Mouse (Mus musculus) midbrain, postnatal 0 days (tissue): Measurements from ENCODE around the gene Kmt5b. TPM values are rescaled to one million over a fixed set of nuclear protein-coding genes. Genes with fewer than 3 reads are reported as not detected.

ENCODE experiments used
- ATAC-seq: fragments of 200-750 bp; cut with Nextera tagmentation; 2 replicates; pipeline ENCODE4 v1.8.0; 2017; ENCODE audit warnings: moderate number of reproducible peaks, mild to moderate bottlenecking, moderate TSS enrichment, moderate library complexity; ENCODE audit not compliant: low FRiP score
- DNase-seq: peaks from one replicate; pipeline ENCODE4 v3.0.0-alpha.2; 2015; ENCODE audit warnings: low spot score
- H3K27ac ChIP-seq: fragments of 300-500 bp; sonication (generic); 2 replicates; pipeline ENCODE4 v1.5.1; 2014; ENCODE audit warnings: low read depth, mild to moderate bottlenecking, low read length, mixed read lengths
- H3K27me3 ChIP-seq: fragments of 300-500 bp; sonication (generic); 2 replicates; pipeline ENCODE4 v1.6.1; 2014; ENCODE audit warnings: low read length, control low read depth, mixed read lengths; ENCODE audit not compliant: insufficient read depth
- H3K36me3 ChIP-seq: fragments of 300-500 bp; sonication (generic); 2 replicates; pipeline ENCODE4 v1.6.1; 2014; ENCODE audit warnings: low read length, control low read depth, mixed read lengths; ENCODE audit not compliant: insufficient read depth
- H3K4me1 ChIP-seq: fragments of 300-500 bp; sonication (generic); 2 replicates; pipeline ENCODE4 v1.6.1; 2014; ENCODE audit warnings: mild to moderate bottlenecking, control low read depth, antibody characterized with exemption, low read length, mixed read lengths; ENCODE audit not compliant: insufficient read depth
- H3K4me2 ChIP-seq: fragments of 300-500 bp; sonication (generic); 2 replicates; pipeline ENCODE4 v1.6.1; 2014; ENCODE audit warnings: low read depth, mild to moderate bottlenecking, low read length, mixed read lengths; ENCODE audit not compliant: poor library complexity, severe bottlenecking
- H3K4me3 ChIP-seq: fragments of 300-500 bp; sonication (generic); 2 replicates; pipeline ENCODE4 v1.5.1; 2014; ENCODE audit warnings: low read depth, mild to moderate bottlenecking, low read length, moderate library complexity
- H3K9ac ChIP-seq: fragments of 300-500 bp; sonication (generic); replicated peaks from 2 replicates; pipeline ENCODE4 v1.6.1; 2014; ENCODE audit warnings: mild to moderate bottlenecking, low read length, moderate library complexity, mixed read lengths; ENCODE audit not compliant: poor library complexity, severe bottlenecking
- H3K9me3 ChIP-seq: fragments of 300-500 bp; sonication (generic); 2 replicates; pipeline ENCODE4 v1.6.1; 2016; ENCODE audit warnings: low read length, control low read depth
- CTCF ChIP-seq: IDR thresholded peaks from 2 replicates; pipeline ENCODE4 v1.5.1; 2016; ENCODE audit warnings: antibody characterized with exemption, mild to moderate bottlenecking
- WGBS: fragments of 180-500 bp; shearing (Covaris S2); extraction: QIAGEN DNeasy Blood & Tissue Kit; methylation state at CpG from one replicate; pipeline ENCODE4 v1.1.7; 2014; 5-methylcytosine and 5-hydroxymethylcytosine counted together
- polyA plus RNA-seq: library from polyadenylated mRNA; unstranded; fragments of >200 nt; fragmentation: Nextera tagmentation; extraction: Ambion mirVana; gene quantifications from 2 replicates; pipeline ENCODE4 v1.2.1, GENCODE M21; 2015
- total RNA-seq: library from RNA; depleted of rRNA; stranded (reverse); fragments of >200 nt; gene quantifications from 2 replicates; pipeline ENCODE4 v1.2.3, GENCODE M21; 2014

Gene Kmt5b
- total and polyA plus RNA-seq, 2 experiments from 2014 or later = 41.4 to 64.0 TPM

- no peak for ATAC-seq
- no peak overlapping the region for H3K4me2 ChIP-seq
- no peak for TF ChIP-seq CTCF
- H3K9ac ChIP-seq = no peak overlapping the region
- 84% methylated on average over 8 of the region's 8 CpGs for WGBS
- no peaks in the 10 kb centered on the region for H3K4me1 ChIP-seq
- peaks cover 5% of the 10 kb centered on the region; the same call in 1 of the 2 replicates for H3K36me3 ChIP-seq
- no peaks in the 10 kb centered on the region for H3K9me3 ChIP-seq
- no peaks in the 10 kb centered on the region for H3K27me3 ChIP-seq
- no peak overlapping the region for H3K4me3 ChIP-seq
- H3K27ac ChIP-seq = no peak overlapping the region
- DNase-seq = no peak
Observed at GRCm38 (mm10) chr19:3778713-3779112, 11.5 kb downstream of the Kmt5b start.

- WGBS = 97% methylated on average over 1 of the region's 1 CpGs
- no peak overlapping the region for H3K9ac ChIP-seq
- peak; percentile 11 for DNase-seq
- no peak overlapping the region for H3K4me2 ChIP-seq
- TF ChIP-seq CTCF = no peak; the same call in 1 of the 2 replicates
- H3K4me1 ChIP-seq = no peaks in the 10 kb centered on the region
- no peak overlapping the region for H3K27ac ChIP-seq
- no peaks in the 10 kb centered on the region for H3K27me3 ChIP-seq
- H3K4me3 ChIP-seq = no peak overlapping the region
- no peak for ATAC-seq
- no peaks in the 10 kb centered on the region for H3K9me3 ChIP-seq
- H3K36me3 ChIP-seq = peaks cover 30% of the 10 kb centered on the region
Observed at GRCm38 (mm10) chr19:3790077-3790476, 22.9 kb downstream of the Kmt5b start.

- Histone ChIP-seq H3K4me3 (no peak overlapping the region), H3K36me3 (peaks cover 65% of the 10 kb centered on the region), H3K4me1 (no peaks in the 10 kb centered on the region), H3K27ac (no peak overlapping the region), H3K9me3 (no peaks in the 10 kb centered on the region), H3K9ac (no peak overlapping the region), H3K27me3 (no peaks in the 10 kb centered on the region), H3K4me2 (no peak overlapping the region)
- no peak for TF ChIP-seq CTCF
- ATAC-seq (no peak), DNase-seq (no peak)
- 91% methylated on average over 7 of the region's 7 CpGs for WGBS
Observed at GRCm38 (mm10) chr19:3805526-3805925, 38.3 kb downstream of the Kmt5b start.

GRCm38 (mm10) chr19:3810536-3811233 lies 43.5 kb downstream of the Kmt5b start:
- Histone ChIP-seq H3K4me3 (no peak overlapping the region), H3K27me3 (no peaks in the 10 kb centered on the region), H3K4me2 (no peak overlapping the region), H3K36me3 (peaks cover 52% of the 10 kb centered on the region), H3K9ac (no peak overlapping the region), H3K9me3 (no peaks in the 10 kb centered on the region), H3K27ac (no peak overlapping the region), H3K4me1 (no peaks in the 10 kb centered on the region)
- ATAC-seq (no peak), DNase-seq (no peak)
- WGBS = 94% methylated on average over 10 of the region's 10 CpGs
- TF ChIP-seq CTCF = no peak

GRCm38 (mm10) chr19:3814461-3814860 lies 47.2 kb downstream of the Kmt5b start:
- Histone ChIP-seq H3K36me3 (peaks cover 38% of the 10 kb centered on the region), H3K9ac (no peak overlapping the region), H3K4me3 (no peak overlapping the region), H3K27me3 (no peaks in the 10 kb centered on the region), H3K4me1 (no peaks in the 10 kb centered on the region), H3K4me2 (no peak overlapping the region), H3K27ac (no peak overlapping the region), H3K9me3 (no peaks in the 10 kb centered on the region)
- DNase-seq (no peak), ATAC-seq (no peak)
- no peak for TF ChIP-seq CTCF
- WGBS = 88% methylated on average over 10 of the region's 10 CpGs

GRCm38 (mm10) chr19:3815824-3816223 lies 48.6 kb downstream of the Kmt5b start:
- WGBS = 85% methylated on average over 12 of the region's 12 CpGs
- H3K4me1 ChIP-seq = no peaks in the 10 kb centered on the region
- no peak overlapping the region for H3K4me3 ChIP-seq
- no peaks in the 10 kb centered on the region for H3K9me3 ChIP-seq
- no peak overlapping the region for H3K9ac ChIP-seq
- peaks cover 26% of the 10 kb centered on the region for H3K36me3 ChIP-seq
- TF ChIP-seq CTCF = no peak
- ATAC-seq (no peak), DNase-seq (no peak)
- no peak overlapping the region for H3K4me2 ChIP-seq
- H3K27me3 ChIP-seq = no peaks in the 10 kb centered on the region
- H3K27ac ChIP-seq = no peak overlapping the region
